Mouse (Mus musculus) heart, embryonic 13.5 days (tissue): ENCODE measurements around the gene Ankrd65. TPM values are rescaled to one million over a fixed set of nuclear protein-coding genes. Genes with fewer than 3 reads are reported as not detected.

Experiments
- ATAC-seq: fragments of 200-750 bp; cut with Nextera tagmentation; 2 replicates; pipeline ENCODE4 v1.8.0; 2017; ENCODE audit warnings: moderate TSS enrichment; ENCODE audit not compliant: insufficient number of reproducible peaks, low FRiP score, low TSS enrichment; ENCODE audit errors: extremely low read depth
- H3K27ac ChIP-seq: fragments of 300-500 bp; sonication (generic); replicated peaks from 2 replicates; pipeline ENCODE4 v1.5.1; 2015; ENCODE audit warnings: moderate library complexity, mild to moderate bottlenecking, inconsistent platforms
- H3K27me3 ChIP-seq: fragments of 300-500 bp; sonication (generic); replicated peaks from 2 replicates; pipeline ENCODE4 v1.6.1; 2015; ENCODE audit warnings: mild to moderate bottlenecking, inconsistent platforms
- H3K36me3 ChIP-seq: fragments of 300-500 bp; sonication (generic); 2 replicates; pipeline ENCODE4 v1.6.1; 2015; ENCODE audit warnings: mild to moderate bottlenecking, inconsistent platforms
- H3K4me1 ChIP-seq: fragments of 300-500 bp; sonication (generic); 2 replicates; pipeline ENCODE4 v1.6.1; 2015; ENCODE audit warnings: inconsistent platforms
- H3K4me2 ChIP-seq: fragments of 300-500 bp; sonication (generic); 2 replicates; pipeline ENCODE4 v1.6.1; 2015; ENCODE audit warnings: inconsistent platforms, mild to moderate bottlenecking, moderate library complexity
- H3K4me3 ChIP-seq: fragments of 300-500 bp; sonication (generic); 2 replicates; pipeline ENCODE4 v1.5.1; 2015; ENCODE audit warnings: moderate library complexity, mild to moderate bottlenecking, inconsistent platforms
- H3K9ac ChIP-seq: fragments of 300-500 bp; sonication (generic); 2 replicates; pipeline ENCODE4 v1.6.1; 2015; ENCODE audit warnings: inconsistent platforms, mild to moderate bottlenecking, moderate library complexity
- H3K9me3 ChIP-seq: fragments of 300-500 bp; sonication (generic); 2 replicates; pipeline ENCODE4 v1.6.1; 2016; ENCODE audit warnings: inconsistent platforms
- WGBS: fragments of 180-500 bp; shearing (Covaris S2); methylation state at CpG from one replicate; pipeline ENCODE4 v1.1.7; 2015; ENCODE audit warnings: mixed read lengths; 5-methylcytosine and 5-hydroxymethylcytosine counted together
- polyA plus RNA-seq: library from polyadenylated mRNA; unstranded; fragments of >200 nt; fragmentation: Nextera tagmentation; extraction: Ambion mirVana; gene quantifications from 2 replicates; pipeline ENCODE4 v1.2.1, GENCODE M21; 2015

Gene Ankrd65
- polyA plus RNA-seq, 1 experiment from 2014 or later = not detected

DNA sequence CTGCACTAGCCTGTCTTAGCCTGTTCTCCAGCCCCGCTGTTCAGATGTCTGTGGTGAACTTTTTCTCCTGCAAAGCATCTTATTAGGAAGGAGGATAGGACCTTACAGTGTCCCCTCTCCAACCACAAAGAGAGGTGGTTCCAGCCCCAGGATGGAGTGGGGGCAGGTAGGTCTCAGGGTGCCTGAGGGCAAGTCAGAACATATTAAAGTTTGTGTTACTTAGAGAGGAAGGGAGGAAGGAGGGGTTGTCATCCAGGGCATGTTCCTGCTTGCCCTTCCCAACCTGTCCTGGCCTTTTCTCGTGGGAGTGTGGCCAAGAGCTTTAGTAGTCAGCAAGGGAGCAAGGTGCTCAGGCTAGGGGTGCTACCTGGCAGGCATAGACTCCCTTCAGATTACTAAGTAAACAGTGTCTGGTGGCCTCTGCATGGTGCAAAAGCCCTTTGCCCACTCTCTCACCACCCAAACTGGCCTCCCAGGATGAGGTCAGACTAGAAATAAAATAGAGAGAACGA lies 467 bp downstream of the Ankrd65 start:
- Histone ChIP-seq H3K36me3 (no peaks in the 10 kb centered on the region), H3K9me3 (no peaks in the 10 kb centered on the region), H3K27me3 (peaks cover 25% of the 10 kb centered on the region; the same call in 1 of the 2 replicates), H3K4me3 (no peak overlapping the region), H3K27ac (no peak overlapping the region), H3K4me2 (no peak overlapping the region), H3K9ac (no peak overlapping the region), H3K4me1 (peaks cover 8% of the 10 kb centered on the region)
- no peak for ATAC-seq
- 49% methylated on average over 3 of the region's 3 CpGs for WGBS

DNA sequence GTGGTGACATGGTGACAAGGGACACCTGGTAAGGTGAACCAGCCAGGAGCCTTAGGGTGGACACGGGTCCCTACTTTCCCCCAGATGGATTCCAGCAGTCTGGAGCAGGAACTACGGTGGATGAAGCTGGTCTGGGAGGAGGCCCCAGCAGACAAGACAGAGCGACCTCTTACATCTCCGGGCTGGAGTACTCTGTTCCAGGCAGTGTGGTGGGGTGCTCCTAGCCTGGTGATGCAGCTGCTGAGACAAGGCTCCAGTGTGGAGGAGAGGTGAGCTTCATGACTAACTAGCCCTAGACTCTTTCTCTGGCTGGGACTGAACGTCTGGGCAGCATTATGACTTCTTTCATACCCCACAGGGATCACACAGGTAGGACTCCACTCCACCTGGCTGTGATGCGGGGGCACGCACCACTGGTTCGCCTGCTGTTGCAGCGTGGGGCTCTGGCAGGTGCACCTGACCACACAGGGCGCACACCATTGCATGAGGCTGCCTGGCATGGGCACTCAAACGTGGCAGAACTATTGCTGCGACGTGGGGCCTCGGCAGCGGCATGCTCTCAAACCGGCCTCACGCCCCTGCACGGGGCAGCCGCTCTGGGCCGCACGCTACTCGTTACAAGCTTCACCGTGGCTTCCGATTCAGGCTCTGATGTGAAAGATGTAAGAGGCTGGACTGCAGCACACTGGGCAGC lies 1.1 kb downstream of the Ankrd65 start:
- Histone ChIP-seq H3K4me3 (no peak overlapping the region), H3K9ac (no peak overlapping the region), H3K27me3 (peaks cover 29% of the 10 kb centered on the region), H3K9me3 (no peaks in the 10 kb centered on the region), H3K36me3 (no peaks in the 10 kb centered on the region), H3K4me1 (peaks cover 4% of the 10 kb centered on the region), H3K27ac (no peak overlapping the region), H3K4me2 (no peak overlapping the region)
- no peak for ATAC-seq
- 67% methylated on average over 24 of the region's 24 CpGs for WGBS

DNA sequence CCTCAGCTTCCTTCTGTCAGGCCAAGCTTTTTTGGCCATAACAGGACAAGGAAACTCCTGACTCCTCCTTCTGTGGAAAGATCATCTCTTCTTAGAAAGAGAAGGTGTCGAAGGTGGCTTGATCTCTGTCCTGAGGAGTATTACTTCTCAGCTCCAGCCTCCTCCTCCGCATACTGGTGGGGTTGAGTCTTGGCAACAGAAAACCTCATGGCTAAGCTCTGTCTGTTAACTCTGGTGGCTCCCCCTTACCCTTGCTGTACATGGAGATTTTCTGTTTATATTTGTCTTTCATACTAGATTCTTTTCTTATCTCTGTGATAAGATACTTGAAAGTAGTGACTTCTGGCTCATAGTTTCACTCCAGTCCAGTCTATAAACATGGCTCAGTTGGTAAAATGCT lies 3.5 kb downstream of the Ankrd65 start:
- H3K27me3 ChIP-seq = peaks cover 42% of the 10 kb centered on the region
- no peaks in the 10 kb centered on the region for H3K9me3 ChIP-seq
- no peak overlapping the region for H3K27ac ChIP-seq
- ATAC-seq = no peak
- H3K4me1 ChIP-seq = peaks cover 4% of the 10 kb centered on the region
- no peaks in the 10 kb centered on the region for H3K36me3 ChIP-seq
- H3K9ac ChIP-seq = no peak overlapping the region
- no peak overlapping the region for H3K4me2 ChIP-seq
- 38% methylated on average over 2 of the region's 2 CpGs for WGBS
- no peak overlapping the region for H3K4me3 ChIP-seq

DNA sequence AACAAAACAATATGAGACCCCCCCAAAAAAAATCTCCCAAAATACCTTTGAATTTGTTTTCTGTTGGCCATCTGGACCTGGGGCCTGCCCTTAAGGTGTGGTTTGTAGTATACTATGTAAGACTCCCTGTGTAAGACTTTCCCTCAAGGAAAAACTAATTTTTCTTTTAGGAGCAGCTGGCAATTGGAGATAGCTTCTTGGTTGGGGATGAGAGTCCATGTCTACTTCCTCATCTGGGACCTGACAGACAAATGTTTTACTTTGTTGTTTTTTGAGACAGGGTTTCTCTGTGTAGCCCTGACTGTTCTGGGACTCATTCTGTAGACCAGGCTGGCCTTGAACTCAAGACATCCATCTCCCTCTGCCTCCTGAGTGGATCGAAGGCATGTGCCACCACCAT lies 11.8 kb downstream of the Ankrd65 start:
- H3K4me2 ChIP-seq = no peak overlapping the region
- 100% methylated on average over 1 of the region's 1 CpGs for WGBS

DNA sequence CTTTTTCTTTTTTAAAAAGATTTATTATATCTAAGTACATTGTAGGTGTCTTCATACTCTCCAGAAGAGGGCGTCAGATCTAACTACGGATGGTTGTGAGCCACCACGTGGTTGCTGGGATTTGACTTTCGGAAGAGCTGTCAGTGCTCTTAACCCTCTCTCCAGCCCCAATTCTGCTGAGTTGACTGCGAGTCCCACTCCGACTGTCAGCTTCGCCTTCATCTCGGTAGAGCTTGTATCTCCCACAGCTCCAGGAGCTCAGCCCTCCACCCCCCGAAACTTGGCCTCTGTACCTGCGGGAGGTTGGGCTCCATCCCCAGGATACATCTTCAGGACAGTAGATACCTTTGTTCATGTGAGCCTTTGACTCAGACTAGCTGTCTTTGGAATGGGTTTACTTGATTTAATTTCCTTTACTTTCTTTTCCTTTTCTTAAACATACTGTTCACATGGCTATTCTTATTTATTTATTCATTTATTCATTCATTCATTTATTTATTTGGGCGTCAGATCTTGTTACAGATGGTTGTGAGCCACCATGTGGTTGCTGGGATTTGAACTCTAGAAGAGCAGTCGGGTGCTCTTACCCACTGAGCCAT lies 12.6 kb downstream of the Ankrd65 start, which contains the start of gene Mrpl20:
Mrpl20 (plus strand) TSS at position 138 of the 599 bp plus-strand sequence.
- WGBS = 6% methylated on average over 12 of the region's 12 CpGs
- Histone ChIP-seq H3K27ac (peak within 1 kb of the TSS; percentile 76), H3K27me3 (peaks cover 19% of the 10 kb centered on the region), H3K4me3 (peak within 1 kb of the TSS; percentile 97), H3K9me3 (no peaks in the 10 kb centered on the region), H3K4me2 (peak within 1 kb of the TSS; percentile 85), H3K36me3 (peaks cover 29% of the 10 kb centered on the region), H3K9ac (peak within 1 kb of the TSS; percentile 96), H3K4me1 (peaks cover 25% of the 10 kb centered on the region)
- no peak for ATAC-seq

More for the DNA sequence above, 11.8 kb downstream of the Ankrd65 start:
- Histone ChIP-seq H3K4me1 (peaks cover 25% of the 10 kb centered on the region), H3K9ac (no peak overlapping the region), H3K36me3 (peaks cover 22% of the 10 kb centered on the region), H3K27ac (no peak overlapping the region), H3K9me3 (no peaks in the 10 kb centered on the region), H3K27me3 (peaks cover 21% of the 10 kb centered on the region), H3K4me3 (no peak overlapping the region)
- ATAC-seq = no peak

DNA sequence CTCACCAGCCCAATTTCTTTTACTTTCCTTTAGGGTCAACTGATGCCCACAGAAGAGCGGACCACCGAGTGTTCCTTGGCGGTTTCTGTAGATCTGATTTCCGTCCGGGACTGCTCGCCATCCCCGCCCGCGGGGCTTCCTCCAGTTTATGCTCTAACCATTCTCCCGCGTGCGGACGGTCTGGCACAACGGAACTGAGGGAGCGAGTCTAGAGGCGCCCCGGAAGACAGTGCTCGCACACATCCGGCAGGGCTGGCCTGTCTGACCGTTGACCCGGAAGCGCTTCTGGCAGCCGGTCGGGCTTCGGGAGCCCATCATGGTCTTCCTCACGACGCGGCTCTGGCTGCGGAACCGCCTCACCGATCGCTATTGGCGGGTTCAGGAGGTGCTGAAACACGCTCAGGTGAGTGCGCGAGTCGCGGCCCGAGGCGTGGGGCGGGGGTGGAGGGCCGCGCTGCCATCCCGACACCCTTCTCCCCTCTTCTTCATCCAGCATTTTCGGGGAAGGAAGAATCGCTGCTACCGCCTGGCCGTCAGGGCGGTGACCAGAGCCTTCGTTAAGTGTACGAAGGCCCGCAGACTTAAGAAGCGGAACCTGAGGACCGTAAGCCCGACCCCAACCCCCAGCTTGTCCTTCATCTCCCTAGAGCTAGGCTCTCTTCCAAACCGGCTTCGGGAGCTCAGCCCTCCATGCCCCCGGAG lies 13.3 kb downstream of the Ankrd65 start:
- under 1% methylated on average over 58 of the region's 58 CpGs for WGBS
- Histone ChIP-seq H3K9me3 (no peaks in the 10 kb centered on the region), H3K27ac (peak overlapping the region; percentile 76), H3K27me3 (peaks cover 15% of the 10 kb centered on the region), H3K4me1 (peaks cover 25% of the 10 kb centered on the region), H3K4me3 (peak overlapping the region; percentile 97), H3K36me3 (peaks cover 36% of the 10 kb centered on the region), H3K9ac (peak overlapping the region; percentile 96), H3K4me2 (peak overlapping the region; percentile 85)
- ATAC-seq = peak; percentile 96

DNA sequence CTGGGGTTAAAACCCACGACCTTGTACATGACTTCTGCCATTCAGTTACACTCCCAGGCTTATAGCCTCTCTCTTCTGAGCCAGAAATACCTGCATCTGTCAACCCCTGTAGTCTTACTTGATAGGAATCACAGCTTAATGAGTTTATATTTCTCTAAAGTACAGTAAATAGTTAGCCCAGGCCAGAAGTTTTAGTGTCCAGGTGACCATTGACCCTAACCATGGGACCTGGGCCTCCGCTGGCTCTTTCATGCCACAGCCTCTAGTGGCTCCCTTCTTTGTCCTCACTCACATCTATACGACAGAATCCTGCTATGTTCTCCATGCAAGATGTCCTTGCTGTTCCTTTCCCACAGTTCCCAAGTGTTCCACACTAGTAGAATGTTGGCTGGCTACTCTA lies 17.6 kb downstream of the Ankrd65 start:
- H3K9ac ChIP-seq = no peak overlapping the region
- no peak overlapping the region for H3K4me2 ChIP-seq
- no peaks in the 10 kb centered on the region for H3K9me3 ChIP-seq
- no peak overlapping the region for H3K4me3 ChIP-seq
- H3K4me1 ChIP-seq = peaks cover 32% of the 10 kb centered on the region
- WGBS = 82% methylated on average over 3 of the region's 3 CpGs
- no peak overlapping the region for H3K27ac ChIP-seq
- H3K36me3 ChIP-seq = peaks cover 63% of the 10 kb centered on the region
- no peak for ATAC-seq
- H3K27me3 ChIP-seq = no peaks in the 10 kb centered on the region

DNA sequence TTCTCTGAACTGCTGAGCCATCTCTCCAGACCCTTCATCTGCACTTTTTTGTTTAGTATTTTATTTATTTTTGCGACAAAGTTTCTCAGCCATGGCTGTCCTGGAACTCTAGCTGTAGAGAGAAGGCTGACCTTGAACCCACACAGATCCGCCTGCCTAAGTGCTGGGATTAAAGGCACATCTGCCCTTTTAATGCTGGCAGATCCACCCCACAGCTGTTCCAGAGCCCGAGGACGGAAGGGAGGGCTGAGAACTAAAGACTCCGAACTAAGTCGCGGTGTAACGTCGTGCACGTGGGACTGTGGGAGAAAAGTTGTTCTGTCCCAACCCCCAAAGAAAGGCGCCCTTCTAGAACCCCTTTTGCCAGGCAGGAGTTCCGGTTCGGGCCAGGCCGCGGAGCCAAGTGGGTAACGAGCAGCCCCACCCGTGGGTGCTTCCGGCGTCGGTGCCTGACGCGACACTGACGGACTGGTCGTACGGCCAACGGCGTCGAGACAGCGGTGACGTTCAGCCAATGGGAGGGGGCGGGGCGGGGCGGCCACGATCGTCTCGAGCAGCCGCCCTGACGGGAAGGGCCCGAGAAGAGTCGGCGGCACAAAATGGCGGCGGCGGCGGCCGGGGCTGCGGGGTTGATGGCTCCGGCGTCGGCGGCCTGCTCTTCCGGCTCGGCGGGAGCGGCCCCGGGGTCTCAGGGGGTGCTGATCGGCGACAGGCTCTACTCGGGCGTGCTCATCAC lies 21.9 kb downstream of the Ankrd65 start, which contains the start of gene Ccnl2:
Ccnl2 (plus strand) TSS at position 561 of the 736 bp plus-strand sequence.
- peak within 1 kb of the TSS; percentile 100 for H3K9ac ChIP-seq
- H3K9me3 ChIP-seq = no peaks in the 10 kb centered on the region
- H3K36me3 ChIP-seq = peaks cover 78% of the 10 kb centered on the region
- H3K4me2 ChIP-seq = peak within 1 kb of the TSS; percentile 96
- under 1% methylated on average over 60 of the region's 60 CpGs for WGBS
- no peaks in the 10 kb centered on the region for H3K27me3 ChIP-seq
- peak; percentile 98 for ATAC-seq
- peaks cover 27% of the 10 kb centered on the region for H3K4me1 ChIP-seq
- peak within 1 kb of the TSS; percentile 95 for H3K27ac ChIP-seq
- H3K4me3 ChIP-seq = peak within 1 kb of the TSS; percentile 100

DNA sequence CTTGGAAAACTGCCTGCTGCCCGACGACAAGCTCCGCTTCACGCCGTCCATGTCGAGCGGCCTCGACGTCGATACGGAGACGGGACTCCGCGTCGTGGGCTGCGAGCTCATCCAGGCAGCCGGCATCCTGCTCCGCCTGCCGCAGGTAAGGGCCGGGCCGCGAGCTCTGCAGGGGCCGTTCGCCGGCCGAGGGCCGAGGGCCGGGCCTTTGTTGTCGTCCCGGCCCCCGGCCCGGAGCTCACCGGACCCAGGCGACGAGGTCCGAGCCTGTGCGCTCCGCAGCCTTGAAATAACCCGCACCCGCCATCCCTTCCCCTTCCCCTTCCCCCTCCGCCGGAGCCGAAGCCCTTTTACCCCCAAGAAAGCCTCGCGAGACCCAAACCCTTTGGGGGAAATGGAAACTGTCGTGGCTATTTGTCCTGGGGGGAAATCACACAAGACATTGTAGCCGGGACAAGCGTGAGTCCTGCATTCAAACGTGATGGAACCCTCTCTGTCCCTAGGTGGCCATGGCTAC lies 22.5 kb downstream of the Ankrd65 start:
- H3K9ac ChIP-seq = peak overlapping the region; percentile 100
- peak overlapping the region; percentile 92 for H3K27ac ChIP-seq
- H3K9me3 ChIP-seq = no peaks in the 10 kb centered on the region
- WGBS = 1% methylated on average over 49 of the region's 49 CpGs
- H3K4me1 ChIP-seq = peaks cover 27% of the 10 kb centered on the region
- H3K4me3 ChIP-seq = peak overlapping the region; percentile 100
- H3K4me2 ChIP-seq = peak overlapping the region; percentile 96
- peak; percentile 61 for ATAC-seq
- H3K27me3 ChIP-seq = no peaks in the 10 kb centered on the region
- H3K36me3 ChIP-seq = peaks cover 78% of the 10 kb centered on the region

DNA sequence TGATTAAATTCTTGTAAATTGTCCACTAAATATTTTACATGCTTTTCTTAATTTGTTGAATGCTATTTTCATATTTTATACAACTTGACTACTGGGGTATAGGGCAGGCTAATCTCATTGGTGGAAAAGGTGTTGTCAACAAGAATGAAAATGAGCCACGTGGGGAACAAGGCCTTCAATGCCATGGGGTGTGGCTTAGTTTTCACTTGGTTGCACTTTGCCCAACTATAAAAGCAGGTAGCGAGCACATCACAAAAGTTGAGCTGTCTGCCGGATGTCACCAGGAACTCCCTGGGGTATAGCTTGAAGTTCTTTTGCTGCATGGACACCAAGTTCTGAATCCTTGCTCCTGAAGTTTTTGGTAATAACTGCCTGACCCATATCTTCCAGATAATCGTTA lies 27.3 kb downstream of the Ankrd65 start:
- H3K27me3 ChIP-seq = no peaks in the 10 kb centered on the region
- WGBS = 86% methylated on average over 4 of the region's 4 CpGs
- H3K9ac ChIP-seq = no peak overlapping the region
- H3K36me3 ChIP-seq = peaks cover 90% of the 10 kb centered on the region
- no peak overlapping the region for H3K4me2 ChIP-seq
- no peaks in the 10 kb centered on the region for H3K9me3 ChIP-seq
- ATAC-seq = no peak
- H3K27ac ChIP-seq = no peak overlapping the region
- no peak overlapping the region for H3K4me3 ChIP-seq
- H3K4me1 ChIP-seq = peaks cover 18% of the 10 kb centered on the region
